In the genomic region with DNA sequence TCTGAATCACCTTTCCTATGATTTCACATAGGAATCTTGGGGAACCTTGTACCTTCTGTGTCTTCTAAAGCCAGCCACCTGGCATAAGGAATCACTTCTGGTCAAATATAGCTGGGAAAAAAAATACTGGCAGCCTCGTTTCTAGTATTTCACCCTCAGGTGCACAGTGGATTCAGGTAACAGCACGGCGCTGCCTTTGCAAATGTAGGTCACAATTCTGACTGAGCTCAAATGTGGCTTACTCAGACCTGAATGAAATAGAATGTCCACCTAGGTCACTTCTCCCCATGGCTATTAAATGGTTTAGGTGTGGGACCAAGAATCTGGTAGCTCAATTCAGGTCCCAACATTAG, we compare ENCODE assay signal across 26 mouse cellular contexts. TPM values are rescaled to one million over a fixed set of nuclear protein-coding genes. Genes with fewer than 3 reads are reported as not detected.
DNase-seq lines count a peak whose midpoint lies in the region; ATAC-seq and TF ChIP-seq lines count a peak whose summit lies in the region.
"Had no signal": no experiment of that assay in that cellular context is flagged by ENCODE, and none has a peak within 500 bp of the region (broad histone marks: within the 10 kb centered on the region; RNA-seq: fewer than 3 reads in every experiment).

No protein-coding gene starts in this region.

- TF ChIP-seq CTCF in kidney, postnatal 0 days (IDR thresholded peaks at IDR 0.05; ENCODE audit: low read depth) = no peak
- TF ChIP-seq CTCF in hindbrain, postnatal 0 days (IDR thresholded peaks at IDR 0.05; ENCODE audit: low read depth) = no peak

- H3K4me2 ChIP-seq in kidney, postnatal 0 days (ENCODE audit: low read length) = no peak overlapping the region
- H3K4me2 ChIP-seq in hindbrain, postnatal 0 days (ENCODE audit: low read depth, low read length) = no peak overlapping the region
- H3K4me2 ChIP-seq: heart, embryonic 13.5 days; hindbrain, embryonic 12.5 days; limb, embryonic 12.5 days; liver, embryonic 12.5 days; lung, embryonic 14.5 days; neural tube, embryonic 12.5 days had no signal

- no peaks in the 10 kb centered on the region for H3K36me3 ChIP-seq in kidney, postnatal 0 days (ENCODE audit: insufficient read depth, low read length)
- no peaks in the 10 kb centered on the region for H3K36me3 ChIP-seq in hindbrain, postnatal 0 days (ENCODE audit: insufficient read depth, low read length)
- H3K36me3 ChIP-seq: forebrain, embryonic 10.5 days; heart, embryonic 13.5 days; hindbrain, embryonic 12.5 days; limb, embryonic 12.5 days; liver, embryonic 12.5 days; neural tube, embryonic 12.5 days had no signal

- 63% methylated on average over 3 of the region's 3 CpGs for WGBS in kidney, postnatal 0 days
- WGBS in hindbrain, postnatal 0 days = 81% methylated on average over 3 of the region's 3 CpGs

- 0 out of 2 replicates have a peak overlapping the region, but pooled peaks have one; percentile 48 for H3K27ac ChIP-seq in kidney, postnatal 0 days
- H3K27ac ChIP-seq in hindbrain, postnatal 0 days = no peak overlapping the region
- H3K27ac ChIP-seq: forebrain, embryonic 10.5 days; heart, adult 2 months; heart, embryonic 13.5 days; hindbrain, embryonic 12.5 days; limb, embryonic 12.5 days; liver, embryonic 12.5 days; neural tube, embryonic 12.5 days had no signal

- no peaks in the 10 kb centered on the region for H3K4me1 ChIP-seq in kidney, postnatal 0 days (replicated peaks; ENCODE audit: insufficient read depth, low read length)
- H3K4me1 ChIP-seq in hindbrain, postnatal 0 days (ENCODE audit: insufficient read depth, low read length) = no peaks in the 10 kb centered on the region
- H3K4me1 ChIP-seq: heart, embryonic 13.5 days; hindbrain, embryonic 12.5 days; limb, embryonic 12.5 days; liver, embryonic 12.5 days; neural tube, embryonic 12.5 days had no signal

- H3K27me3 ChIP-seq in kidney, postnatal 0 days (ENCODE audit: insufficient read depth, low read length) = no peaks in the 10 kb centered on the region
- no peaks in the 10 kb centered on the region for H3K27me3 ChIP-seq in hindbrain, postnatal 0 days (ENCODE audit: insufficient read depth, low read length)
- H3K27me3 ChIP-seq: heart, embryonic 13.5 days; hindbrain, embryonic 12.5 days; limb, embryonic 12.5 days; liver, embryonic 12.5 days; neural tube, embryonic 12.5 days had no signal

- no peaks in the 10 kb centered on the region for H3K9me3 ChIP-seq in kidney, postnatal 0 days (replicated peaks; ENCODE audit: low read length)
- H3K9me3 ChIP-seq in hindbrain, postnatal 0 days (ENCODE audit: low read length) = no peaks in the 10 kb centered on the region
- H3K9me3 ChIP-seq: forebrain, embryonic 10.5 days; heart, embryonic 13.5 days; hindbrain, embryonic 12.5 days; limb, embryonic 12.5 days; liver, embryonic 12.5 days; neural tube, embryonic 12.5 days had no signal

- ATAC-seq in kidney, postnatal 0 days (replicated peaks; ENCODE audit: low FRiP score, low read depth) = 0 out of 2 replicates have a peak, but pooled peaks have one; percentile 54
- ATAC-seq in hindbrain, postnatal 0 days = no peak
- no peak for ATAC-seq in megakaryocyte, adult 5-6 weeks (ENCODE audit: poor library complexity, severe bottlenecking)
- ATAC-seq: forebrain, embryonic 16.5 days; liver, embryonic 12.5 days had no signal

- H3K9ac ChIP-seq in kidney, postnatal 0 days (ENCODE audit: low read depth, low read length) = no peak overlapping the region
- H3K9ac ChIP-seq in hindbrain, postnatal 0 days (replicated peaks; ENCODE audit: low read length) = no peak overlapping the region
- H3K9ac ChIP-seq: heart, embryonic 13.5 days; hindbrain, embryonic 12.5 days; limb, embryonic 12.5 days; liver, embryonic 12.5 days; lung, embryonic 14.5 days; neural tube, embryonic 12.5 days had no signal

- peak; percentile 34 for DNase-seq in kidney, adult 11 months
- DNase-seq in kidney, postnatal 10 days = no peak
- peak; percentile 52 for DNase-seq in cerebellum, adult 11 months
- DNase-seq in cerebellum, adult 9-10 months = peak; percentile 87
- DNase-seq in kidney, postnatal 0 days (ENCODE audit: low spot score) = no peak
- no peak for DNase-seq in hindbrain, postnatal 0 days (ENCODE audit: low spot score)
- DNase-seq: adrenal gland, postnatal 36 days; gastrocnemius, postnatal 14 days; heart, adult 2 months; heart, postnatal 14 days; lung, embryonic 14.5 days; lung, postnatal 36 days; midbrain, embryonic 14.5 days; right cerebral cortex, postnatal 25 days; spleen, adult 18-20 months had no signal

- no peak overlapping the region for H3K4me3 ChIP-seq in kidney, postnatal 0 days (replicated peaks; ENCODE audit: low read depth, low read length)
- H3K4me3 ChIP-seq in hindbrain, postnatal 0 days (ENCODE audit: low read length) = no peak overlapping the region
- H3K4me3 ChIP-seq: forebrain, embryonic 10.5 days; heart, adult 2 months; heart, embryonic 13.5 days; hindbrain, embryonic 12.5 days; limb, embryonic 12.5 days; liver, embryonic 12.5 days; neural tube, embryonic 12.5 days had no signal

RNA-seq across cellular contexts. Expression of a gene that starts 45.7 kb away (rescaled TPM):
- polyA plus RNA-seq in kidney, postnatal 0 days (2015; fragmentation: Nextera tagmentation; extraction: Ambion mirVana) = not detected in 2 replicates
- 42.4 and 56.0 TPM in 2 replicates for total RNA-seq in hindbrain, postnatal 0 days (2014; rRNA removed)
- 85.9 and 96.3 TPM in 2 replicates for polyA plus RNA-seq in hindbrain, postnatal 0 days (2015; fragmentation: Nextera tagmentation; extraction: Ambion mirVana)
- not detected in 2 replicates for total RNA-seq in megakaryocyte, adult 5-6 weeks (2015)
- total RNA-seq in megakaryocyte, adult 5-6 weeks (2017) = not detected in 2 replicates
- total RNA-seq: adrenal gland, adult 18-20 months; adrenal gland, postnatal 36 days; heart, adult 2 months; heart, postnatal 14 days; megakaryocyte-erythroid progenitor cell, adult 5-6 weeks had no signal
- polyA plus RNA-seq: heart, adult 2 months; heart, embryonic 13.5 days; liver, embryonic 12.5 days; lung, embryonic 14.5 days; thymus, postnatal 0 days had no signal

RNA-seq across cellular contexts. Expression of a gene that starts 45.7 kb away (rescaled TPM):
- polyA plus RNA-seq in kidney, postnatal 0 days (2015; fragmentation: Nextera tagmentation; extraction: Ambion mirVana) = 1.9 and 2.1 TPM in 2 replicates
- 0.40 and 2.1 TPM in 2 replicates for total RNA-seq in hindbrain, postnatal 0 days (2014; rRNA removed)
- polyA plus RNA-seq in hindbrain, postnatal 0 days (2015; fragmentation: Nextera tagmentation; extraction: Ambion mirVana) = 2.5 and 3.3 TPM in 2 replicates
- total RNA-seq in megakaryocyte, adult 5-6 weeks (2015) = 3.4 and 3.9 TPM in 2 replicates
- 6.1 and 12.8 TPM in 2 replicates for total RNA-seq in megakaryocyte, adult 5-6 weeks (2017)

Comparison
In these comparisons a context has a peak if more than half of its experiments do, and no peak if none do; other contexts are left out.
1. DNase-seq: peak in kidney, adult 11 months (single experiment), cerebellum, adult 11 months (single experiment) and cerebellum, adult 9-10 months (single experiment); none in kidney, postnatal 10 days (single experiment), kidney, postnatal 0 days (single experiment) and hindbrain, postnatal 0 days (single experiment).
2. RNA of a gene that starts 45.7 kb away (total RNA-seq): 42.4 to 56.0 TPM in hindbrain, postnatal 0 days; not detected in megakaryocyte, adult 5-6 weeks; every median in the first group is over 10 times any median in the second.